Mouse (Mus musculus) cerebellum, adult 9-11 months (tissue): Measurements from ENCODE around the gene Ift140.

ENCODE experiments used
- DNase-seq: peaks from one replicate; pipeline ENCODE4 v3.0.0; 2022

Ift140 gene

GRCm38 (mm10) chr17:25015655-25016291 is at the start of gene Ift140, which contains the start of gene Cramp1l:
Gene Ift140 (plus strand): TSS chr17:25016085.
Gene Cramp1l (minus strand): TSS chr17:25015788.
- DNase-seq, result peak; percentile 100

- no peak for DNase-seq
Observed at GRCm38 (mm10) chr17:24987221-24987620, 28.7 kb upstream of the Ift140 start.

- no peak for DNase-seq
Observed at GRCm38 (mm10) chr17:24994721-24995120, 21.2 kb upstream of the Ift140 start.

GRCm38 (mm10) chr17:25005102-25005501 is 10.8 kb upstream of the Ift140 start:
- no peak for DNase-seq

GRCm38 (mm10) chr17:25007480-25007879 is 8.4 kb upstream of the Ift140 start:
- DNase-seq, result no peak

- peak; percentile 24 for DNase-seq
Observed at GRCm38 (mm10) chr17:25013606-25014501, 2.0 kb upstream of the Ift140 start.

- peak; percentile 59 for DNase-seq
Observed at GRCm38 (mm10) chr17:25014841-25015570, 879 bp upstream of the Ift140 start.

GRCm38 (mm10) chr17:25016292-25017132 is 627 bp downstream of the Ift140 start:
- peak; percentile 42 for DNase-seq

GRCm38 (mm10) chr17:25036183-25036582 is 20.3 kb downstream of the Ift140 start:
- no peak for DNase-seq

- DNase-seq, result no peak
Observed at GRCm38 (mm10) chr17:25044879-25045278, 29.0 kb downstream of the Ift140 start.

- no peak for DNase-seq
Observed at GRCm38 (mm10) chr17:25045281-25045680, 29.4 kb downstream of the Ift140 start.

GRCm38 (mm10) chr17:25047143-25047542 is 31.3 kb downstream of the Ift140 start:
- DNase-seq, result no peak

- no peak for DNase-seq
Observed at GRCm38 (mm10) chr17:25053274-25053673, 37.4 kb downstream of the Ift140 start.

- DNase-seq, result no peak
Observed at GRCm38 (mm10) chr17:25057041-25057440, 41.2 kb downstream of the Ift140 start.

- no peak for DNase-seq
Observed at GRCm38 (mm10) chr17:25063261-25063660, 47.4 kb downstream of the Ift140 start.

GRCm38 (mm10) chr17:25063872-25064271 is 48.0 kb downstream of the Ift140 start:
- no peak for DNase-seq

GRCm38 (mm10) chr17:25064351-25064750 is 48.5 kb downstream of the Ift140 start:
- DNase-seq, result no peak

- no peak for DNase-seq
Observed at GRCm38 (mm10) chr17:25065189-25065588, 49.3 kb downstream of the Ift140 start.

GRCm38 (mm10) chr17:25066595-25066994 is 50.7 kb downstream of the Ift140 start:
- DNase-seq, result no peak

GRCm38 (mm10) chr17:25067442-25067851 is 51.6 kb downstream of the Ift140 start:
- DNase-seq, result no peak

- DNase-seq, result no peak
Observed at GRCm38 (mm10) chr17:25068690-25069089, 52.8 kb downstream of the Ift140 start.

GRCm38 (mm10) chr17:25076906-25077305 is 61.0 kb downstream of the Ift140 start:
- peak; percentile 61 for DNase-seq
